ENCODE assay signal across 30 mouse cellular contexts in the genomic region with DNA sequence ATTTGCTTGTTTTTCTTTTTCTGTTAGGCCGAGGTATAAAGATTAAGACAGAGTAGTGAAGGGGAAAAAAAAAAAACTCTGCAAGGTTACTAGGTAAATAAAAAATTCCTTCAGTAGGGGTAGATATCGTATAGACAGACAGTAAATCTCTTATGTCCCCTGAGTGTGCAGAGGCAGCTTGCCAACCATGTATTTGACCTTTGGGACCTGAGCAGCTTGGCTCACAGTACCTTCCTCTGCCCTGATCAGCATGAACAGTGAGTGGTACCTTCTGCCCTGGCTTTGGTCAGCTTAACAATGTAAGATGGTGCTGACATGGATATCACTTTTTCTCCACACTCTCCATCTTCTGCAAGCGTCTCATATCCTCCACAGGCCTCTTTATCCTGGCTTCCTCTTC.
A peak's percentile ranks its signal among the peaks of the same experiment; 100 is the strongest.
DNase-seq lines count a peak whose midpoint lies in the region; ATAC-seq and TF ChIP-seq lines count a peak whose summit lies in the region.
"Had no signal": no experiment of that assay in that cellular context is flagged by ENCODE, and none has a peak within 500 bp of the region (broad histone marks: within the 10 kb centered on the region; RNA-seq: fewer than 3 reads in every experiment).

No protein-coding gene starts in this region.

- no peak for TF ChIP-seq CTCF in lung, embryonic 14.5 days (IDR thresholded peaks at IDR 0.05; ENCODE audit: low read depth)

- no peak overlapping the region for H3K4me2 ChIP-seq in lung, embryonic 14.5 days
- H3K4me2 ChIP-seq: embryonic facial prominence, embryonic 13.5 days; forebrain, embryonic 15.5 days; heart, embryonic 13.5 days; hindbrain, embryonic 14.5 days; limb, embryonic 15.5 days; liver, embryonic 15.5 days; lung, embryonic 15.5 days; midbrain, embryonic 11.5 days; neural tube, embryonic 12.5 days had no signal

- no peak overlapping the region for H3K27ac ChIP-seq in heart, embryonic 10.5 days
- H3K27ac ChIP-seq in lung, embryonic 14.5 days (ENCODE audit: low read depth), result no peak overlapping the region
- H3K27ac ChIP-seq: embryonic facial prominence, embryonic 13.5 days; forebrain, embryonic 10.5 days; forebrain, embryonic 15.5 days; heart, embryonic 13.5 days; hindbrain, embryonic 14.5 days; layer of hippocampus, adult 2 months; limb, embryonic 10.5 days; limb, embryonic 15.5 days; liver, embryonic 15.5 days; lung, embryonic 15.5 days; neural tube, embryonic 12.5 days; stomach, postnatal 0 days had no signal

- DNase-seq in heart, adult 11 months, result peak; percentile 27
- DNase-seq in heart, embryonic 10.5 days (ENCODE audit: low spot score), result no peak
- peak; percentile 7 for DNase-seq in lung, embryonic 14.5 days
- no peak for DNase-seq in lung, postnatal 36 days
- peak; percentile 29 for DNase-seq in kidney, postnatal 14 days
- no peak for DNase-seq in ovary, adult 18-20 months (ENCODE audit: low spot score)
- no peak for DNase-seq in thymus, postnatal 10 days (ENCODE audit: low spot score in 2 of 2)
- DNase-seq: cerebellum, adult 2 months; gastrocnemius, postnatal 25 days; heart, adult 18-20 months; heart, postnatal 10 days; right cerebral cortex, postnatal 4 days; thymus, adult 18-20 months; thymus, postnatal 36 days had no signal

- H3K36me3 ChIP-seq in heart, embryonic 10.5 days, result no peaks in the 10 kb centered on the region
- no peaks in the 10 kb centered on the region for H3K36me3 ChIP-seq in lung, embryonic 14.5 days (ENCODE audit: insufficient read depth)
- H3K36me3 ChIP-seq: embryonic facial prominence, embryonic 13.5 days; forebrain, embryonic 10.5 days; forebrain, embryonic 15.5 days; heart, embryonic 13.5 days; limb, embryonic 10.5 days; limb, embryonic 15.5 days; liver, embryonic 15.5 days; lung, embryonic 15.5 days; neural tube, embryonic 12.5 days had no signal

- H3K9me3 ChIP-seq in heart, embryonic 10.5 days, result no peaks in the 10 kb centered on the region
- H3K9me3 ChIP-seq in lung, embryonic 14.5 days (ENCODE audit: low read depth, low read length), result no peaks in the 10 kb centered on the region
- H3K9me3 ChIP-seq: embryonic facial prominence, embryonic 13.5 days; forebrain, embryonic 10.5 days; forebrain, embryonic 15.5 days; heart, embryonic 13.5 days; limb, embryonic 10.5 days; limb, embryonic 15.5 days; liver, embryonic 15.5 days; lung, embryonic 15.5 days; neural tube, embryonic 12.5 days had no signal

- no peaks in the 10 kb centered on the region for H3K27me3 ChIP-seq in heart, embryonic 10.5 days (ENCODE audit: insufficient read depth, poor library complexity, severe bottlenecking)
- no peaks in the 10 kb centered on the region for H3K27me3 ChIP-seq in lung, embryonic 14.5 days (ENCODE audit: insufficient read depth, low read length)
- H3K27me3 ChIP-seq: embryonic facial prominence, embryonic 13.5 days; forebrain, embryonic 15.5 days; heart, embryonic 13.5 days; limb, embryonic 15.5 days; liver, embryonic 15.5 days; lung, embryonic 15.5 days; neural tube, embryonic 12.5 days had no signal

- H3K9ac ChIP-seq in lung, embryonic 14.5 days, result no peak overlapping the region
- H3K9ac ChIP-seq: embryonic facial prominence, embryonic 13.5 days; forebrain, embryonic 15.5 days; heart, embryonic 13.5 days; hindbrain, embryonic 14.5 days; limb, embryonic 15.5 days; liver, embryonic 15.5 days; lung, embryonic 15.5 days; neural tube, embryonic 12.5 days had no signal

- 47% methylated on average over 3 of the region's 3 CpGs for WGBS in heart, embryonic 10.5 days
- WGBS in lung, embryonic 14.5 days, result 30% methylated on average over 3 of the region's 3 CpGs

- no peaks in the 10 kb centered on the region; the same call in 1 of the 2 replicates for H3K4me1 ChIP-seq in heart, embryonic 10.5 days
- no peaks in the 10 kb centered on the region for H3K4me1 ChIP-seq in lung, embryonic 14.5 days (ENCODE audit: insufficient read depth)
- H3K4me1 ChIP-seq: embryonic facial prominence, embryonic 13.5 days; forebrain, embryonic 15.5 days; liver, embryonic 15.5 days; lung, embryonic 15.5 days had no signal

- H3K4me3 ChIP-seq in heart, embryonic 10.5 days, result no peak overlapping the region
- no peak overlapping the region for H3K4me3 ChIP-seq in lung, embryonic 14.5 days (ENCODE audit: low read depth, low read length)
- H3K4me3 ChIP-seq: embryonic facial prominence, embryonic 13.5 days; forebrain, embryonic 10.5 days; forebrain, embryonic 15.5 days; heart, embryonic 13.5 days; layer of hippocampus, adult 2 months; limb, embryonic 10.5 days; limb, embryonic 15.5 days; liver, embryonic 15.5 days; lung, embryonic 15.5 days; neural tube, embryonic 12.5 days had no signal

- ATAC-seq in lung, embryonic 14.5 days (ENCODE audit: insufficient read depth), result no peak
- ATAC-seq: CD4-positive, CD25-positive, alpha-beta regulatory T cell, adult 4 months; forebrain, embryonic 15.5 days; intestine, postnatal 0 days; midbrain, embryonic 16.5 days had no signal

Comparison
In these comparisons a context has a peak if more than half of its experiments do, and no peak if none do; other contexts are left out.
1. DNase-seq: peak in heart, adult 11 months (single experiment), lung, embryonic 14.5 days (single experiment) and kidney, postnatal 14 days (single experiment); none in heart, embryonic 10.5 days (single experiment), lung, postnatal 36 days (single experiment), ovary, adult 18-20 months (single experiment) and thymus, postnatal 10 days (0 of 2).